Mouse (Mus musculus) ES-E14 (cell line): ENCODE data around the gene Gm38431.

ENCODE experiments used
- HCFC1 ChIP-seq: IDR thresholded peaks from 2 replicates; pipeline ENCODE4 v1.6.1; 2012; ENCODE audit warnings: low read length, inconsistent platforms, borderline replicate concordance; ENCODE audit not compliant: insufficient read depth
- MAFK ChIP-seq: IDR thresholded peaks from 2 replicates; pipeline ENCODE4 v1.6.1; 2014; ENCODE audit warnings: mild to moderate bottlenecking, low read depth, low read length, inconsistent platforms; ENCODE audit not compliant: insufficient read depth

DNA sequence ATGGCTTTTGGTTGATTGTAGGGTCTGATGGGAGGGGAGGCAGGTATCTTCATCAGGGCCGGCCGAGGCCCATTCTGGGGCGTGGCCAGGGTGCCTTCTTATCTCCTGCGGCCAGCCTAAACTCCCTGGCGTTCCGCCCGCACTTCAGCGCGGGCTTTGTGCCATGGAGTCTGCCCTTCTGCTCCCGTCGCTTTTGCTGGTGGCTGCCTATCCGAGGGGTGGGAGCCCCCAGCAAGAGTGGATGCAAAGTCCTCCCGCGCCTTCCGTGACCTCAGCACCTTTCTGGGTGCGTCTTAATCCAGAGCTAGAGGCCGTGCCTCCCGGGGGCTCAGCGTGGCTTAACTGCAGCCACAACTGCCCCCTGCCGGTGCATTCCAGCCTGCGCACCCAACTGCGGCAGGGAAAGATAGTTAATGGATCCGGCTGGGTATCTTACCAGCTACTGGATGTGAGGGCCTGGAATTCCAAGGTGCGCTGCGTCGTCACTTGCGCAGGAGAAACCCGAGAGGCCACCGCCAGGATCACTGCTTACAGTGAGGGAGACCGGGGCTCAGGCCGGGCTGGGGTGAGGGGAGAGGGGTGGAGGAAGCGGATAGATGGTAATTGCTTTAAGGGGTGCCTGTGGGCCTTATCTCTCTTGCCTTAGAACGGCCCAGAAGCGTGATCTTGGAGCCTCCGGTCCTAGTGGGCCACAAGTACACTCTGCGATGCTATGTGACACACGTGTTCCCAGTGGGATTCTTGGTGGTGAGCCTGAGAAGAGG is 62.3 kb downstream of the Gm38431 start, which contains the start of gene Icam4:
- TF ChIP-seq MAFK (no peak), HCFC1 (no peak)
